Mouse (Mus musculus): ENCODE measurements around the gene Atp4a. TPM values are rescaled to one million over a fixed set of nuclear protein-coding genes. Genes with fewer than 3 reads are reported as not detected.
A peak's percentile ranks its signal among the peaks of the same experiment; 100 is the strongest.

Gene Atp4a
- polyA plus RNA-seq, 1 experiment from 2014 or later = 0.84 TPM

DNA sequence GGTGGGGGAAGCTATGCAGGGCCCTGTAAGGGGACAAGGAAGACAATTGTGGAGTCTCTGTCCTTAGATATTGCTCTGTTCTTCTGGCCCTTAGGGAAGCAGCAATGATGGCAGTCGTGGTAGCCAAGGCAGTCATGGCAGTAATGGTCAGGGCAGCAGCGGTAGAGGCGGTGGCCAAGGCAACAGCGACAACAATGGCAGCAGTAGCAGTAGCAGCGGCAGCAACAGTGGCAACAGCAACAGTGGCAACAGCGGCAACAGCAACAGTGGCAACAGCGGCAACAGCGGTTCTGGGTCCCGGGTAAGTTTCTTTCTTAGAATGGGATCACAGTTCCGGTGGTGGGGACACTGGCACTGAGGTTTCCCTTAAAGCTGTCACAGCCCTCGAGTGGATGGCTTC, 53.2 kb downstream of the Atp4a start:
- no peaks in the 10 kb centered on the region for H3K36me3 ChIP-seq (ENCODE audit: control insufficient read depth, insufficient read depth, low read length)
- H3K4me1 ChIP-seq (ENCODE audit: control insufficient read depth, insufficient read depth, low read length) = no peaks in the 10 kb centered on the region
- H3K27me3 ChIP-seq (ENCODE audit: control insufficient read depth, insufficient read depth, low read length) = no peaks in the 10 kb centered on the region
- no peaks in the 10 kb centered on the region for H3K9me3 ChIP-seq (ENCODE audit: control insufficient read depth, low read length)
- no peak overlapping the region for H3K4me3 ChIP-seq (ENCODE audit: low read depth, low read length)
- H3K27ac ChIP-seq (ENCODE audit: low read depth, low read length) = no peak overlapping the region
- DNase-seq (ENCODE audit: low spot score) (no peak), ATAC-seq (ENCODE audit: insufficient read depth, low FRiP score, low TSS enrichment) (no peak; the same call in 1 of the 2 replicates)
- no peak overlapping the region for H3K9ac ChIP-seq (ENCODE audit: low read length)
- 0 out of 2 replicates have a peak overlapping the region, but pooled peaks have one; percentile 13 for H3K4me2 ChIP-seq (ENCODE audit: low read depth)
- 40% methylated on average over 11 of the region's 11 CpGs for WGBS

DNA sequence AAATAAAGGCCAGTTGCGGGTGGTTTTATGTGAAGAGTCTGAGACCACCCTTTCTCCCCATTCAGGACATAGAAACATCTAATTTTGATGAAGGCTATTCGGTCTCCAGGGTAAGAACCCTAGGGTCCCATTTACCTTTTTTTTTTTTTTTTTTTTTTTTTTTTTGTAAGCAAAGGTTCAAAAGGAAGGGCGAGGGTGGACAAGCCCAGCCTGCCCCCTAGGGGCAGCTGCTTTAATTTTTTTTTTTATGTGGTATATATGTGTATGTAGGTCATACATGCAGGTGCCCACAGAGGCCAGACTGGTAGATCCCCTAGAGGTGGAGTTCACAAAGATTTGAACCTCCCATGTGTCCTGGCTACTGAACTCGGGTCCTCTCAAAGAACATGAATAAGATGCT, 54.4 kb downstream of the Atp4a start:
- no peak for DNase-seq (ENCODE audit: low spot score)
- no peak overlapping the region for H3K4me2 ChIP-seq (ENCODE audit: low read depth)
- no peaks in the 10 kb centered on the region for H3K27me3 ChIP-seq (ENCODE audit: control insufficient read depth, insufficient read depth, low read length)
- H3K4me1 ChIP-seq (ENCODE audit: control insufficient read depth, insufficient read depth, low read length) = no peaks in the 10 kb centered on the region
- no peak for ATAC-seq (ENCODE audit: insufficient read depth, low FRiP score, low TSS enrichment)
- no peak overlapping the region for H3K9ac ChIP-seq (ENCODE audit: low read length)
- no peaks in the 10 kb centered on the region for H3K9me3 ChIP-seq (ENCODE audit: control insufficient read depth, low read length)
- H3K4me3 ChIP-seq (ENCODE audit: low read depth, low read length) = no peak overlapping the region
- no peak overlapping the region for H3K27ac ChIP-seq (ENCODE audit: low read depth, low read length)
- no peaks in the 10 kb centered on the region for H3K36me3 ChIP-seq (ENCODE audit: control insufficient read depth, insufficient read depth, low read length)
- WGBS = 80% methylated on average over 4 of the region's 4 CpGs

DNA sequence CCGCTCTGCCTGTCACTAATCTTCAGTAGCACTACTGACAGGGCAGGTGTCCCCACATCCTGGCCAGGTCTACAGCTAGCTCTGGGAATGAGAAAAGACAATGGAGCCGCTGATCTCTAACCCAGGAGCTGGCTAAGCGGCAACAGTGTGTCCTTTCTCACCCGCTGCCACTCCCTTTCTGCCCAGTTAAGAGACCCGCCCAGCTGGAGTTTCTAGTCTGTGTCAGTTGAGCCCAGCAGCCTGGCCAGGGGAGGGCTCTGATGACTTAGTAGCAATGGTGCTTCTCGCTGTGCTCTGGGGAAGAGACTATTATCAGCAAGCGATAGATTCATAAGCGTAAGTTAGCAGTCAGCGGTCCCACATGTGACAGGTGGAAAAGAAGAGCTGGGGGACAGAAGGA, 57.2 kb downstream of the Atp4a start:
- Histone ChIP-seq H3K27me3 (ENCODE audit: control insufficient read depth, insufficient read depth, low read length) (no peaks in the 10 kb centered on the region), H3K9ac (ENCODE audit: low read length) (no peak overlapping the region), H3K4me1 (ENCODE audit: control insufficient read depth, insufficient read depth, low read length) (no peaks in the 10 kb centered on the region), H3K4me3 (ENCODE audit: low read depth, low read length) (no peak overlapping the region), H3K36me3 (ENCODE audit: control insufficient read depth, insufficient read depth, low read length) (no peaks in the 10 kb centered on the region), H3K4me2 (ENCODE audit: low read depth) (no peak overlapping the region), H3K27ac (ENCODE audit: low read depth, low read length) (no peak overlapping the region), H3K9me3 (ENCODE audit: control insufficient read depth, low read length) (no peaks in the 10 kb centered on the region)
- ATAC-seq (ENCODE audit: insufficient read depth, low FRiP score, low TSS enrichment) = no peak
- 40% methylated on average over 9 of the region's 9 CpGs for WGBS
- DNase-seq (ENCODE audit: low spot score) = no peak

Other genes with a start within 250 kb of the Atp4a start
- not detected in 2 replicates for gene Prodh2, start 218.6 kb upstream of the Atp4a start, polyA plus RNA-seq (2014; fragmentation: Nextera tagmentation; extraction: Ambion mirVana)
- gene Arhgap33, start 177.1 kb upstream of the Atp4a start, polyA plus RNA-seq (2014; fragmentation: Nextera tagmentation; extraction: Ambion mirVana) = 48.8 and 51.1 TPM in 2 replicates
- 3.7 and 4.4 TPM in 2 replicates for gene Hspb6, start 160.0 kb upstream of the Atp4a start, polyA plus RNA-seq (2014; fragmentation: Nextera tagmentation; extraction: Ambion mirVana)
- gene Proser3, start 159.9 kb upstream of the Atp4a start, polyA plus RNA-seq (2014; fragmentation: Nextera tagmentation; extraction: Ambion mirVana) = 8.6 and 12.1 TPM in 2 replicates
- 46.2 and 47.0 TPM in 2 replicates for gene Lin37, start 152.4 kb upstream of the Atp4a start, polyA plus RNA-seq (2014; fragmentation: Nextera tagmentation; extraction: Ambion mirVana)
- gene U2af1l4, start 148.9 kb upstream of the Atp4a start, polyA plus RNA-seq (2014; fragmentation: Nextera tagmentation; extraction: Ambion mirVana) = 90.6 and 95.5 TPM in 2 replicates
- 7.3 and 7.6 TPM in 2 replicates for gene Gm49396, start 148.9 kb upstream of the Atp4a start, polyA plus RNA-seq (2014; fragmentation: Nextera tagmentation; extraction: Ambion mirVana)
- 97.8 and 106 TPM in 2 replicates for gene Psenen, start 148.6 kb upstream of the Atp4a start, polyA plus RNA-seq (2014; fragmentation: Nextera tagmentation; extraction: Ambion mirVana)
- gene Igflr1, start 146.8 kb upstream of the Atp4a start, polyA plus RNA-seq (2014; fragmentation: Nextera tagmentation; extraction: Ambion mirVana) = 1.3 and 3.6 TPM in 2 replicates
- 11.5 and 11.9 TPM in 2 replicates for gene Kmt2b, start 123.5 kb upstream of the Atp4a start, polyA plus RNA-seq (2014; fragmentation: Nextera tagmentation; extraction: Ambion mirVana)
- 0.18 TPM in 1 of 2 replicates, not detected in the other for gene Zbtb32, start 113.3 kb upstream of the Atp4a start, polyA plus RNA-seq (2014; fragmentation: Nextera tagmentation; extraction: Ambion mirVana)
- gene Upk1a, start 99.4 kb upstream of the Atp4a start, polyA plus RNA-seq (2014; fragmentation: Nextera tagmentation; extraction: Ambion mirVana) = 4.8 TPM in 2 replicates
- 786 and 833 TPM in 2 replicates for gene Cox6b1, start 86.1 kb upstream of the Atp4a start, polyA plus RNA-seq (2014; fragmentation: Nextera tagmentation; extraction: Ambion mirVana)
- gene Etv2, start 76.4 kb upstream of the Atp4a start, polyA plus RNA-seq (2014; fragmentation: Nextera tagmentation; extraction: Ambion mirVana) = not detected in 2 replicates
- 133 and 134 TPM in 2 replicates for gene Rbm42, start 61.9 kb upstream of the Atp4a start, polyA plus RNA-seq (2014; fragmentation: Nextera tagmentation; extraction: Ambion mirVana)
- 49.4 and 57.7 TPM in 2 replicates for gene Haus5, start 47.2 kb upstream of the Atp4a start, polyA plus RNA-seq (2014; fragmentation: Nextera tagmentation; extraction: Ambion mirVana)
- gene Pmis2, start 40.6 kb upstream of the Atp4a start, polyA plus RNA-seq (2014; fragmentation: Nextera tagmentation; extraction: Ambion mirVana) = not detected in 2 replicates
- 0.58 TPM in 1 of 2 replicates, not detected in the other for gene 2200002J24Rik, start 13.3 kb upstream of the Atp4a start, polyA plus RNA-seq (2014; fragmentation: Nextera tagmentation; extraction: Ambion mirVana)
- 167 and 172 TPM in 2 replicates for gene Tmem147, start 17.3 kb downstream of the Atp4a start, polyA plus RNA-seq (2014; fragmentation: Nextera tagmentation; extraction: Ambion mirVana)
- gene Gapdhs, start 31.5 kb downstream of the Atp4a start, polyA plus RNA-seq (2014; fragmentation: Nextera tagmentation; extraction: Ambion mirVana) = 0.27 and 0.88 TPM in 2 replicates
- 0.09 and 0.74 TPM in 2 replicates for gene Sbsn, start 39.3 kb downstream of the Atp4a start, polyA plus RNA-seq (2014; fragmentation: Nextera tagmentation; extraction: Ambion mirVana)
- not detected in 2 replicates for gene Dmkn, start 51.5 kb downstream of the Atp4a start, polyA plus RNA-seq (2014; fragmentation: Nextera tagmentation; extraction: Ambion mirVana)
- not detected in 2 replicates for gene Krtdap, start 75.7 kb downstream of the Atp4a start, polyA plus RNA-seq (2014; fragmentation: Nextera tagmentation; extraction: Ambion mirVana)
- not detected in 2 replicates for gene Ffar2, start 111.6 kb downstream of the Atp4a start, polyA plus RNA-seq (2014; fragmentation: Nextera tagmentation; extraction: Ambion mirVana)
- gene Ffar3, start 144.0 kb downstream of the Atp4a start, polyA plus RNA-seq (2014; fragmentation: Nextera tagmentation; extraction: Ambion mirVana) = not detected in 2 replicates
- 0.05 TPM in 1 of 2 replicates, not detected in the other for gene Ffar1, start 149.4 kb downstream of the Atp4a start, polyA plus RNA-seq (2014; fragmentation: Nextera tagmentation; extraction: Ambion mirVana)
- gene Cd22, start 168.1 kb downstream of the Atp4a start, polyA plus RNA-seq (2014; fragmentation: Nextera tagmentation; extraction: Ambion mirVana) = 0.05 TPM in 1 of 2 replicates, not detected in the other
- gene Mag, start 202.7 kb downstream of the Atp4a start, polyA plus RNA-seq (2014; fragmentation: Nextera tagmentation; extraction: Ambion mirVana) = 0.16 and 0.41 TPM in 2 replicates
- gene Hamp2, start 212.5 kb downstream of the Atp4a start, polyA plus RNA-seq (2014; fragmentation: Nextera tagmentation; extraction: Ambion mirVana) = not detected in 2 replicates
- not detected in 2 replicates for gene Hamp, start 231.8 kb downstream of the Atp4a start, polyA plus RNA-seq (2014; fragmentation: Nextera tagmentation; extraction: Ambion mirVana)
- 27.9 and 28.1 TPM in 2 replicates for gene Usf2, start 244.6 kb downstream of the Atp4a start, polyA plus RNA-seq (2014; fragmentation: Nextera tagmentation; extraction: Ambion mirVana)

Measured in neural tube, embryonic 11.5 days (tissue).